Mouse (Mus musculus): ENCODE measurements around the gene Ube2h. TPM values are rescaled to one million over a fixed set of nuclear protein-coding genes. Genes with fewer than 3 reads are reported as not detected.

The Ube2h gene
- total RNA-seq, 2 experiments from 2014 or later = 86.8 to 94.7 TPM

DNA sequence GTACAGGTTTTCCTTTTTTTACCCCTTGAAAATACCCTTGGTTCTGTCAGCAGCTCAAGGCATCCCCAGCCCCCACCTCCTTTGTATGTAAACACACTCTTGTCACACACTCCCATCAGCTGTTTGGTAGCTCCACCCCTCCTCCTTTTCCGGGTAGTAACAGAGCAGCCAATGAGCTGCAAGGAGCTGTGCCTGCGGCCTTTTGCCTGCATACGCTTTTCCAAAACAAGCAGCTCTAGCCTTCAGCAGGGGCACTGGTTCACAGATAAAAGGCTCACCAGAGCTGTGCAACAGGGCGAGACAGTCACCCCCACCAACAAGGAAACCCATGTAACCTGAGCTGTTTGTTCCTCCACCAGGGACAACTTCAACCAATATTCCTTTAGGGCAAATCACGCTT lies 4.0 kb downstream of the Ube2h start:
- DNase-seq (ENCODE audit: low spot score in 2 of 2) = peak; percentile 65 to 82

- DNase-seq (ENCODE audit: low spot score in 2 of 2) = no peak
These were observed 4.7 kb downstream of the Ube2h start for GRCm38 (mm10) chr6:30299683-30300082.

DNA sequence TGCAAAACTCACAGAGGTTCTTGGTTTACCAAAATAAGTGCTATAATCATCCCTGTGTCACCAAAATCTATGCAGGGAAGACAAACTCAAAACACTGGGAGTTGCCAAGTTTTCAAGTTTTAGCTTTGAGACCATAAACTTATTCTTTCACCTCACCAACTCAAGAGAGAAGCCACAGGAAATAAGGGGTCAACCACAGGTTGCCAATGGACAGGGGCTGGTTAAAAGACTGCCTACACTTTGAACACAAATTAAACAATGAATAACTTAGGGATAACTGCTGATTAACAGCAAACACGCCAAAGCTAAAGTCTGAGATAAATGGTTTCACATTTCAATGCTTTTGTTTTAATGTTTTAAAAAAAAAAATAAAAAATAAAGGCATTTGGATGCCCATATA lies 5.2 kb downstream of the Ube2h start:
- DNase-seq (ENCODE audit: low spot score in 2 of 2) = no peak

GRCm38 (mm10) chr6:30292579-30292978 lies 11.8 kb downstream of the Ube2h start:
- DNase-seq (ENCODE audit: low spot score in 2 of 2) = no peak

GRCm38 (mm10) chr6:30287958-30288357 lies 16.4 kb downstream of the Ube2h start:
- no peak for DNase-seq (ENCODE audit: low spot score in 2 of 2)

- no peak for DNase-seq (ENCODE audit: low spot score in 2 of 2)
These were observed 17.7 kb downstream of the Ube2h start for GRCm38 (mm10) chr6:30286642-30287041.

DNA sequence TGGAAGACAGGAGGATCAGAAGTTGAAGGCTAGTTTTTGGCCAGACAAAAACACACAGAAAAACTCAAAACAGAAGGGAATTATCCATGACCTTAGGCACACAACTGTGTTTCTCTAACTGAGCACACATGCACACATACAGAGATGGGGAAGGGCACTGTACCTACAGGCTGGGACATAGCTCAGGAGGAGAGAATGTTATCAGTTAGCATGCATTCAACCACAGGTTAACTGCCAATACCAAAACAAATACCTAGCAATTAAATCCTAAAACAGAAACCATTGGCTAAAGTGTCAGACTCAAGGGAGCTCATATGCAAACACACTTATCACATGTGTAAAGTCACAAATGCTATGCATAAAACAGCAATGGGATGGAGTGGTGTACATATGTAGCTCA lies 20.2 kb downstream of the Ube2h start:
- no peak for DNase-seq (ENCODE audit: low spot score in 2 of 2)

DNA sequence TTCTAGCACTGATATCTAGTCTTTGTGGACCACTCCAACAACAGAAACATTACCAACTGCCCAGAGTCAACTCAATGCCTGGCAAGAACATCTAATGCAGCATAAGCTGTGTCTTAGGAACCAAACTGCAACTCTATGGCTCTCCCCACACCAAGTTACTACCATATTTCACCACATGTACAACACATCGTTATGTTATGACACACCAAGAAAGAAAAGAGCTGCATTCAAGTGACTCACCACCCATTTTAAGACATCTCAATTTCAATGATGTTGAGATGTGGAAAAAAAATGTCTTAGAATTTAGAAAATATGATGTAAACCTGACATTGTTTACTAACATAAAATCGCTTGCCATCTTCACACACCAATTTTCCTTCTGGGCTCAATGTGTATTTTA lies 22.0 kb downstream of the Ube2h start:
- no peak for DNase-seq (ENCODE audit: low spot score in 2 of 2)

- DNase-seq (ENCODE audit: low spot score in 2 of 2) = no peak
These were observed 26.0 kb downstream of the Ube2h start for GRCm38 (mm10) chr6:30278374-30278773.

DNA sequence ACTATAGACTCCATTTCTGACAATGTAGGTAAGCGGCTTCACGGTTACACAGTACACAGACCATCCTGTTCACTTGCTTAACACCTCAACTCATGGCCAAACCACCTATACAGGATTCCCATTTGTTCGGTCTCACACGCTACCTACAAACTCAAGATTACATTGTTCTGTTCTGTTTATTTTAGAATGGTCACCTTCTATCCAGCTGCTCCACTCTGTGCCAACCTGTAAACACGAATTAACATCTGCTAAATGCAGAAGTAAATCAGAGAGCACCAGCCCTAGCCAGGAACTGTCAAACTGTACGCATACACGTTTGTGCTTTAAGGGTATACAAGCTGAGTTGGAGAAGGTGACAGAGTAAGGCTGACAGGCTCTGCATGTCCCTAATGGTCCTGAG lies 27.5 kb downstream of the Ube2h start:
- no peak for DNase-seq (ENCODE audit: low spot score in 2 of 2)

GRCm38 (mm10) chr6:30276375-30276774 lies 28.0 kb downstream of the Ube2h start:
- no peak for DNase-seq (ENCODE audit: low spot score in 2 of 2)

DNA sequence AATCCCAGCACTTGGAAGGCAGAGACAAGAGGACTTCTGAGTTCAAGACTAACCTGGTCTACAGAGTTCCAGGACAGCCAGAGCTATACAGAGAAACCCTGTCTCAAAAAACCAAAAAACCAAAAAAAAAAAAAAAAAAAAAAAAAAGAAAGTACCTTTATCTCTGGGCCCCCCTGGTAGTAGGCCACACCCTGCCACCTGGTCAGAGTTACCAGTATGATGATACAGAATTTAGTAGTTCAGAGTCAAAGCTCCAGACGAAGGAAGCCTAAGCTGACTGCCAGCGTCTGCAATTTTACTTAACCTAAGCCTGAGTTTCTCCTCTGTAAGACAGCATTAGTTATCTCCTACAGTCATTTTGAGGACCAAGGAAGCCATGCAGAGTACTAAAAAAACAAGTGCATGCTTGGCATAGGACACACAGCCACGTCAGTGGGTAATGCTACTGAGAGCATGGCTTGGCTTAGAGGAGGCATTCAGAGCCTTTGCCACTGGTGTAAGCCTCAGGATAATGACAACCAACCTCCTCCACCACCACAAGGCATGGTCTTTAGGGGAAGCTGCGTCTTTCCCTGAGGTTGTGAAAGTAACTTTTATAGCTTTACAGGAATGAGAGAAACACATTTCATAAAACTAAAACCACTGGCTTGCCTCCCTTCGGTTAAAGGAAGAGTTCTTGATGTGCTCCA lies 29.0 kb downstream of the Ube2h start:
- no peak for DNase-seq (ENCODE audit: low spot score in 2 of 2)

DNA sequence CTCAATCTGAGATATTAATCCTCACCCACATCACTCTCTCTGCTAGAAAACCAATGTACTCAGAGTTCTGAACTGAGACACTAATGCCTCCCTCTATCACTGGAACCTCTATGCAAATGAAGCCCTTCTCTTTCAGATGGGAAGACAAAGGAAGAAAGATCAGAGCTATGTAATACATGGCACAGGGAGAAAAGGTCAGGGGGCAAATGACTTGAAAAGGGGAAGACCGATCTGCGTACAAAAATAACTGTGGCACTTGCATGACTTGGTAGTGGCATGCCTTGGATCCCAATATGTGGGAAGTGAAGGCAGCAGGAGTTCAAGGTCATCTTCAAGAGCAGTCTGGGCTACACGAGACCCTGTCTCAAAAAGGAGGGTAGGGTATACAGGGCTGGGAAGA lies 31.4 kb downstream of the Ube2h start:
- DNase-seq (ENCODE audit: low spot score in 2 of 2) = no peak

DNA sequence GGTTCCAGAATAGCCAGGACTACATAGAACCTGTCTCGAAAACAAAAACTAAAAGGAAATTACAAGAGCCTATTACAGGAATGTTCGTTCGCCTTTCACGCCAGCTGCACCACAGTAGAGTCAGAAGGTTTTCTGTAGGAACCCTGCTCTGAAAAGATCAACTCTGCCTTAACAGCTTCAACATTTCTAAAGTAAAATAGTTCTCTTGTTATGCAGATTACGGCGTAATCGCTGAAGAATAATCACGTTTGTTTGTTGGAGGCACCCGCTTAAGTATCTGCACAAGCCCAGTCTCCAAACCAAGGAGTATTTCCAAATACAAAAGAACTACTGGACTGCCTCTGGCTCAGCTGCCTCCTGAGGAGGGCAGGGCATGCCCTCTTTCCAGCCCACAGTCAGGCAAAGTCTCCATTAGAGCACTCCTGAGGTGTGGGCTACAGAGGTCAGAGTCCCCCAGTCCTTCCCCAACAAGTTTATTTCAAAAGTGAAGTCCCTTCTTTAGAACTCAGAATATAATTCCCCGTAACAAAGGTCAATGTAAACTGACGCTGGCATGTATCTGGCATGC lies 31.9 kb downstream of the Ube2h start:
- DNase-seq (ENCODE audit: low spot score in 2 of 2) = no peak

DNA sequence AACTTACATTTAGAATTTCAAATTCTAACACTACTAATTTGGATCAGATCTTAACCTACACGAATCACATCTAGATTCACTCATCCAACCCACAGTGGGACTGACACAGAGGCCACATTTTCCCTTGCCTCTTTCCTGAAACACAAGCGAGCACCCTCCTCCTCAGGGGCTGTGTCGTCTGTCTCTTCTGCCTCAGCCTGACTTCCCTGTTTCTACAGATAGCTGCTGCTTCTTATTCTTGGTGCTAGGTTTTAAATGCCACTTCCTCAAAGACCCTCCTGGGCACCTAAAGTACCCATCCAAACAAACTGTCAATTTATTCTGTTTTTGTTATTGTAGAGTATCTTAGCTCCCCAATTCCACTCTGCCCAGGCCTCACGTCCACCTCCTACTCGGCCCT lies 34.5 kb downstream of the Ube2h start:
- DNase-seq (ENCODE audit: low spot score in 2 of 2) = no peak

DNA sequence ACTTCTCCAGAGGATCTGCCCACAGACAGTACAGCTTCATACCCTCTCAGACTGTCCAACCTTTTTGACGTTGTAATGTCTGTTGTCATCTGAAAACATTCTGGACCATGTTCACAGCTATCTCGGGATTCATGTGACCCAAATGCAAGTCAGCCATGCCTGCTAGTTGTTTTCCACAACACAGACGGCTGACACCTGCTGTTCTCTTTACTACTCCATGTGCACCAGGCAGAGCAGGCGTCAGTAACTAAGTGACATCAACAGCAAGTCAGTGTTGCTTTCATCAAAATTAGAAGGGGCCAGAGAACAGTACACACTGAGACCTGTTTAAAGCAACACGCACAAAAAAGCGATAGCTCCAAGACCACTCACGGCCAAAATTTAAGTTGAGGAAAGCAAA lies 36.9 kb downstream of the Ube2h start:
- peak; percentile 22 to 67 for DNase-seq (ENCODE audit: low spot score in 2 of 2)

- no peak for DNase-seq (ENCODE audit: low spot score in 2 of 2)
These were observed 38.9 kb downstream of the Ube2h start for GRCm38 (mm10) chr6:30265402-30265801.

DNA sequence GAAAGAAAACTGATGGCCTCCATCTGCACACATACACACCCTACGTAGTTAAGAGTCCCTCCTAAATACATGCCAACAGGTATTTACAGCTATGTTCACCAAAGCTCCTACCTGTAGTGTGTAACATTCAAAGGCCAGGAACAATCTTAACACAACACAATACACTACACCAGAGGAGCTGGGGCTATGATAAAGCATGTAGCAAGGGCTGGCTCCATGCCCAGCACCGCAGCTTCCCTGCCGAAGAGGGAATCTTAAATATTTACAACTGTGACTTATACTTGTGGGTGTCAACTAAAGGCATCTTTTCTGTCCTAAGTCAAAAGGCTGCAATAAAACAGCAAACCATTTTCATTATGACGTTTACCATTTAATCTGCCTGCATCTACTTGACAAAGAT lies 41.3 kb downstream of the Ube2h start:
- DNase-seq (ENCODE audit: low spot score in 2 of 2) = no peak

GRCm38 (mm10) chr6:30259271-30259670 lies 45.1 kb downstream of the Ube2h start:
- DNase-seq (ENCODE audit: low spot score in 2 of 2) = no peak

GRCm38 (mm10) chr6:30257962-30258361 lies 46.4 kb downstream of the Ube2h start:
- no peak for DNase-seq (ENCODE audit: low spot score in 2 of 2)

GRCm38 (mm10) chr6:30255846-30256245 lies 48.5 kb downstream of the Ube2h start:
- DNase-seq (ENCODE audit: low spot score in 2 of 2) = no peak

GRCm38 (mm10) chr6:30252271-30253010 lies 51.9 kb downstream of the Ube2h start:
- no peak for DNase-seq (ENCODE audit: low spot score in 2 of 2)

GRCm38 (mm10) chr6:30248708-30249107 lies 55.6 kb downstream of the Ube2h start:
- DNase-seq (ENCODE audit: low spot score in 2 of 2) = peak in 1 of 2 experiments; percentile 49

All from layer of hippocampus, postnatal 14 days (tissue).